Mouse (Mus musculus) thymus, postnatal 36 days (tissue): ENCODE results near the gene Tbx15.

Source experiments
- DNase-seq, 2 experiments: peaks; one replicate each; pipeline ENCODE4 v3.0.0; 2022; ENCODE audit warnings: mixed read lengths in 2 of 2

Tbx15 gene

DNA sequence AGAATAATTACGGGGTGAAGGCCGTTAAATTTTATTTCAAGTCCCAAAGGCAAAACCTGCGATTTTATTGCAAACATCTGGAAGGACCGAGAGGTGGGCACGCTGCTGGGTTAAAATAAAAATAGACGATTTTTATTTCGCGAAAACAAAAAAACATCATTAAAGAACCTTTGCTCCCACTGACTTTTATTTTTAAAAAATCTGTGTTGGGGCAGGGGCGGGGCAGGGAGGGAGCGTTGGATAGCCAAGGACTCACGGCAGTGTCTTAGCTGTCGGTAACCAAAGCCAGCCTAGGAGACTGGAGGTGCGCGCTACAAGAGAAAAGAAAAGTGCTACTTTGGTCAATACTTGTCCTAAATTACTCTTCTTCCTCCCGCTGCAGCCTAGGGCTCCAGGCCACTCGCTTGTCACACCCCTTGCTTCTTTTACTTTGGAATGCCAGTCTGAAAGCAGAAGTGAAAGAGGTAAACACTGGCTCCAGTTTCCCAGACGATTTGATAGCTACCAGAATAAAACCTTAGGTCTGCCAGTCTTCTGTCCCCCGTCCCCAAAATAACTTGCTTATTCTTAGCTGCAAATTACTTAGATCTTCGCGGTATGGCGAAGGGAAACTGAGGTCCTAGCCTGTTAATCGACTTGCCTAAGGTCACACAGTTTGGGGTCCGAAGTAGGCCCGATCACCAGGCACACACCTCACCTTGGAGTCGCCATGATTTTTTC, 8.8 kb downstream of the Tbx15 start:
- no peak for DNase-seq

DNA sequence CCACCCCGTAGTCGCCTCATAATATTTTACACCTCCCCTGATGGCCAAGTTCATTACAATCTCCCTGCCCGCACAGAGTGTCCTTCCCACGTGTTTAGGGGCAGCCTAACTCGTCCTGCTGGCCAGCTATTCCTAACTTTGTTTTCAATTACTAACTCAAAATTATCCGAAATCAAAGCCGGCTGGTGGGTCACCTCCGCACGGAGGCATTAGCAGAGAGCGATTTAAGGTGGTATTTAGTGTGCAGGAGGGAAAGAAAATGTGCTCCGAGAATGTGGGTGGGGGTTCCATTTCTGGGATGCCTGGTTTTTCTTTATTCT, 9.3 kb downstream of the Tbx15 start:
- no peak for DNase-seq

DNA sequence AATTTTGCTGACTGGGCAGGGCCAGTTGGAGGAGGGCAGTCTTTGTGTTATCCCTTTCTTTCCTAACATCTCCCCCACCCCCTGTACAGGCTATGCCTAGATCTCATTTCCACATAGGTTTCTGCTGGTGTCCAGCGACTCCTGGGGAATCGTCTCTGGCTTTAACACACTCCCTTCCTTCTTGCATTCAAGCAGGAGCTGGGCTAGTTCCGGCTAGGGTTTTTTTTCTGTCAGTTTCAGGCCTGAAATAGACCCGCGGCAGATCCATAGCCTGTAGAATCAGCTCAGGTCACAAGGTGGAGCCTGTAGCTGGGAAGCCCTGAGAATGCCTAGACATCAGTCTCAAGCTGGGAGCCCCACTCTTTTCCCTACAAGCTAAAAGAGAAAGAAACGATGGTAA, 9.7 kb downstream of the Tbx15 start:
- no peak for DNase-seq

DNA sequence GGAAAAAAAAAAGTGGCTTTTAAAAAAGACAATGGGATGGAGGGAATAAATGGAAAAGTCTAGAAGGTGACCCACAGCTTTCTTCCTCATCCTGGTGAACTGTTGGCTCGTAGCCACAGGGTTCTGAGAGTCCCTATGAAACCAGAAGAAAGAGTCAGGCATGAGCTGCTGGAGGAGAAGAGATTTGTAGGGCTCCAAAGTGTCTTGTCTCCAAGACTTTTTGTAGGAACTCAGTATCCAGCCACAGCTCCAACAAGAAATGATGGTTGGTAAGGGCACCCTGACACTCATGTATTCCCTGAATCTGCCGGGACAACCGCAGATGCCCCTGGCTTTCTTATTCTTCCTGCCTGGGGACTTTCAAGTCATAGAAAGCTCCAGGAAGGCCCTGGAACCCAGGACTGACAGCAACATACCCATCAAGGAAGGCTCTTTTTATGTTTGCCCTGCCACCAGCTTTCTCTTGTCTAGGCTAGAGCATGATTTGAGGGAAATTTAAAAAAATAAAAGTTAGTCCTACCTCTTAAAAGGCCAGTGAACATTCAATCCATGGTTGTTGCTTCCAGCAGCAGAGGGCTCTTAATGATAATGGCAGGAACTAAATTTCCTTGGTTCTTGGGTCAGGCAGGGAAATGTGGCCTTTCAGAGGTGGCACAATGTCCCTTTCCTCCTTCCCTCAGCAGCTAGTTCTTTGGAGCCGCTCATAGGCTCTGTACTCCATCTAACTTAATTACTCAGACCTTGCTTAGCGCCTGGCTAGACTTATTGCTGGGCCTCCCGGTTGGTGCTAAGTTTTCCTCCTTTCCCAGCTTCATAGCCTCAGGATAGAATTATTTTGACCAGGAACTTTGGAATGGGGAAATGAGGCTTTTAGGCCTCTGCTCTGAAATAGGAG, 11.3 kb downstream of the Tbx15 start:
- DNase-seq = no peak

DNA sequence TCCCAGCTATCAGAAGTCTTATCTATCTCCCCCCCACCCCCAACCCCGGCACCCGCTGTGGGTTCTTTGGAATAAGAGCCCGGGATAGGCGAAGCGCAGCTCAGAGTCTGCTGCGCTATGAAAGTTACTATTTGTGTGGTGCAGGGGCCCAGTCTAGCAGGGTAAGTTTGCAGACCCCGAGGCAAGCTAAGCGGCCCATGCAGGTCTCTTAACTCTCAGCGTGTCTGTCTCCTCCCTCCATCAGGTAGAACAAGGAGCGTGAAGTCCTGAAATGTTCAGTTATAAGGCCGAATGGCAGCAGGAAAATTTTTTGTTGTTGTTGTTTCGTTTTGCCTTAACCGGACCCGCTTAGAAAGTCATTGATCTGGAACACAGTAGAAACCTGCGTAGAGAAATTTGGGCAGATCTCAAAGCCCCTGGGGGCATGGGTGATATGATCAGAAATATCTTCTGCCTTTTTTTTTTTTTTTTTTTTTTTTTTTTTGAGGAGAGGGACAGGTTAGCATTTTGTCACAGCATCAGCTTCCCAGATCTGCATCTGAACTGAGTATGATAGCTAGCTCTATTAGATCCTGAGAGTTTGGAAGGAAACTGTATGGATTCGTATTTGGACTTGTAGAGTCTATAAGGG, 12.4 kb downstream of the Tbx15 start:
- DNase-seq = no peak

DNA sequence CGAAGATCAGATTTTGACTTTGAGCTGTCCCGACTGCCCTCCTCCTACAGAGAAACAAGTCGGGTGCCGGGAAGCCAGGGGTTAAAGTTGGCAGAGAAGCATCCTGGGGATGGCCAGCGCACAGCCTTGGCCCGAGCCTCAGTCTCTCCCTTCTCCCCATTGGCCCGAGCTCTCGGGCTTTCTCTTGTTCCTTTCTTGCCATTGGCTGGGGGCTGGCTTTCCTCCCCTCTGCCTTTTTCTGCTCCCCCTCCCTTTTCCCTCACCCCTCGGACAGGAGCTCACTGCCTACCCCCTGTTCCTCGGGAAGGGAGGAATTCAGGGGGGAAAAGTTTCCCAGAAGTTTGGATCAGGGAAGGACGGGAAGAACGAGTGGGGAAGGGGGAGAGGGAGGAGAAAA, 12.9 kb downstream of the Tbx15 start:
- DNase-seq = no peak

DNA sequence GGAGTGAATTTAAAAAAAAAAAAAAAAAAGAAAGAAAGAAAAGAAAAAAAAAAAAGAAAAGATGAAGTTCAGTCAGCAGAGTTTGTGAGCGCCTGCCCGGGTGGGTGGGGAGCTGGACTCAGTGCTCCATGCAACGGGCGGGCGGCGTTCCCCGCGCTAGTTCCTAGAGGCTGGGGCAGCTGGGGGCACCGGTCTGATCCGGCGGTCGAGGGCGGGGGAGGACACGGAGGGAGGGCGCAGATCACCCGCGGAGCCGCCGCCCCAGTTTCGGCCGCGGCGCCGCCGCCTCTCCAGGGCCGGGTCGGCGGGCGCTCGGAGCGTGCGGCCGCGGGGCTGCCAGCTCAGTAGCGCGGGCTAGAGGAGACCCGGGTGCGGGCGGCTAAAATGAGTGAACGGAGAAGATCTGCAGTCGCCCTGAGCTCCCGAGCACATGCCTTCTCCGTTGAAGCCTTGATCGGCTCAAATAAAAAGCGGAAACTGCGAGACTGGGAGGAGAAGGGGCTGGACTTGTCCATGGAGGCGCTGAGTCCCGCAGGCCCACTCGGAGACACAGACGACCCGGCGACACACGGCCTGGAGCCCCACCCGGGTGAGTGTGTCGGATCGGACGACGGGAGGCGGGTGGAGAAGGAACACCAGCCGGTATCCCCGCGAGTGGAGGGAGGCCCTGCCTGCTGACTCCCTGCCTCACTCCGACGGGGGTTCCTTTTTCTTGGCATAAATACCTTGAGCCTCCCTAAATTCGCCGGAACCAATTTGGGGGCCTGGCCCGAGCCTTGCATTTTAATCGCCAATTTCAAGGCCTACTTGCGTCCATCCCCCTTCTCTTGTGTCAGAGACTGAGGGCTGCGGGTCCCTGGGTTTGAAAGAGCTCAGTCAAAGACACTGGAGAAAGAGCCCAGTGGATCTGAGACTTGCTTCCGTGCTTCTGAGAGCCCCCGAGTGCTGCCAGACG, 13.6 kb downstream of the Tbx15 start:
- DNase-seq = no peak

DNA sequence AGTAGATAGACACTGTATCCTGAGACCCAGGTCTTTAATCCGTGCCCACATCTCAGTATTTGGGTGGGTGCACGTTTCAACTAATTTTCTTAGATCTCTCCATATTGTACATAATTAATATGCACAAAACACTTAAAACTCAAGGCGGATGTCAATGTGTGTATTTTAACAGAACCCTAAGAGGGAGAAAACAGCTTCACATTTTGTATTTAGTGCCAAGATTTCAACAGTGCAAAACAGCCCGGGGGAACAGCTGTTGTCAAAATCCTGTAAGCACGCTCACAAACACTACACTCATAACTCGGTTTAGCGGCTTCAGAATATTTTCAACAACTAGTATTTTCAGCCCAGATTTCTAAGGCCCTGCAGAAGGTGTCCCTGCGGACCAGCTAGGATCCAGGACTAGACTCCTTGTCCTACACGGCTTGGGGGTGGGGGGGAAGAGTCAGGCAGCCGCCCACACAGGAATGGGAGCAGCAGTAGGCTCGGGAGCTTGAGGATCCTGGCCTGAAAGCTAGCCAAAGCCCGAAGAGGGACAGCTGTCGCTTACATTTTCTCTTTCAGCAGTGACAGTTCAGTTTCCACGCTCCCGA, 14.5 kb downstream of the Tbx15 start:
- no peak for DNase-seq

DNA sequence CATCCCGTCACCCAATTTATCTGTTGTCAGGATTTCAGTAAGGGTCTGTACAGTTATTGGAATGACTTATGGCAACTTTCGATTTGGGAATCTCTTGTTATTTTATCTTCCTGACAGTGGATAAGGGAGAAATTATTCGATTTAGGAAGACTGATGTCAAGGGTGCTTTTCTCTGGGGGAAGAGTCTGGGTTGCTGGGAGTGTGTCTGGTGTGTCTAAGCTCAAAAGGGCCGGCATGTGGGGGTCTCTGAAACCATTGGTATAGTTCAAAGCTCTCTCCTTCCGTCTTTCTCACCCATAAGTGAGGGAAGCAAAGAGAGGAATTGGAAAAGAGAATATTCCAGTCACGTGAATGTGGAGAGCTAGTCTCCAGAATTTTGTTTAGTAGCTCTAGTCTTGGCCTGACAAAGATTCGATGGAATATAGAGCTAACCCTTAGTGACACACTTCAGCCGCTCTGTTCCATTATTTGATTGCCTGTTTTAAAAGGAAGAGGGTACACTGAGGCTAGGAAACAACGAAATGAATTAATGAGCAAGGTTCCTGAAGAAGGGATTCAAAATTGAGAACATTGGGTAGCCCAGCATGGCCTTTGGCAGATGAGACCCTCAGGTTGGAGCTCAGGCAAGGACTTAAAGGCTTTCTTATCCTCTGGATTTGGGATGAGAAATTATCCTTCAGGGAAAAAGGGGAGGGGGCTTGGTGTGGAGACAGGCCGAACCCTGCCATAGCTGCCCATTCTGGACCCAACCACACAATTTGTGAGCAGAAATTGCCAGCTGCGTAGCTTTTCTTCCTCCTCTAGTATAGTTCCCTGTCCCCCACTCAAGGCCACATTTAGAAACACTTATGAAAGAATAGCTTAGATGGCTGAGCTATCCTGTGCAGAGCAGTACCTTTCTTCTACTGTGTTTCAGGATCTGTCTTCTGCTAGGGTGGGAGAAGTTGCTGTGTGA, 15.5 kb downstream of the Tbx15 start:
- DNase-seq = no peak

DNA sequence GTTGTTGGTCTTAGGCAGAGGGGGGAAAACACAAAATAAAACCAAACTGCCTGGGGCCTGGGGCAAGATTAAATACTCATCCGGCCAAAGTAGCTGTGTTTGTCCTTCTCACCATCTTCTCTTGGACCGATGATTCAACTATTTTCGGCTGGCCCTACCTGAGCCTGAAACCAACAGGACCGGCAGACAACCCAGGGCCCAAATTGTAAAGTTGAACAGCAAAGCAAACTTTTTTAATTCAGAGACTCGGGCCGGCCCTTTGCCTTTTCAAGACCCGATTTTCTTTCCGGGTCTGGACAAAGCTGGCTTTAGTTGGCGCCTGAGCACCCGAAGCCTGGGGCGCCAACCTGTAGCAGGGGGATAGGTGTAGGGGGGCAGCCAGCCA, 16.2 kb downstream of the Tbx15 start:
- no peak for DNase-seq

DNA sequence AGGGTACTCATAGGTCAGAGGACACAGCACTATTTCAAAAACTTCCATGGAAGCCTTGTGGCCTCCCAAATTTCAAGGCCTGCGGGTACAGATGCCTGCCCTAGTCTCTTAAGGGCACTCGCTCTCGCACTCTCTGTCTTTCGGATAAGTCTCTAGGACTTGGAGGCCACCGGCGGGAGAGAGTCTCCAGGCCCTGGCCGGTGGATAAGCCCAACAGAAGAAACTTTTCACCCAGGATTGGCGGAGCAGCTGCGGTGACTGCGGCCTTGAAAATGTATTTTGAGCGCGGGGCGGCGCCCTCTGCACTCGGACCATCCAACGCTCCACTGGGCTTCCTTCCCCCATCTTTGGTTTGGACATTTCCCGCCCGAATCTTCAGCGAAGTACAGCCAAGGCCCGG, 16.6 kb downstream of the Tbx15 start:
- no peak for DNase-seq

DNA sequence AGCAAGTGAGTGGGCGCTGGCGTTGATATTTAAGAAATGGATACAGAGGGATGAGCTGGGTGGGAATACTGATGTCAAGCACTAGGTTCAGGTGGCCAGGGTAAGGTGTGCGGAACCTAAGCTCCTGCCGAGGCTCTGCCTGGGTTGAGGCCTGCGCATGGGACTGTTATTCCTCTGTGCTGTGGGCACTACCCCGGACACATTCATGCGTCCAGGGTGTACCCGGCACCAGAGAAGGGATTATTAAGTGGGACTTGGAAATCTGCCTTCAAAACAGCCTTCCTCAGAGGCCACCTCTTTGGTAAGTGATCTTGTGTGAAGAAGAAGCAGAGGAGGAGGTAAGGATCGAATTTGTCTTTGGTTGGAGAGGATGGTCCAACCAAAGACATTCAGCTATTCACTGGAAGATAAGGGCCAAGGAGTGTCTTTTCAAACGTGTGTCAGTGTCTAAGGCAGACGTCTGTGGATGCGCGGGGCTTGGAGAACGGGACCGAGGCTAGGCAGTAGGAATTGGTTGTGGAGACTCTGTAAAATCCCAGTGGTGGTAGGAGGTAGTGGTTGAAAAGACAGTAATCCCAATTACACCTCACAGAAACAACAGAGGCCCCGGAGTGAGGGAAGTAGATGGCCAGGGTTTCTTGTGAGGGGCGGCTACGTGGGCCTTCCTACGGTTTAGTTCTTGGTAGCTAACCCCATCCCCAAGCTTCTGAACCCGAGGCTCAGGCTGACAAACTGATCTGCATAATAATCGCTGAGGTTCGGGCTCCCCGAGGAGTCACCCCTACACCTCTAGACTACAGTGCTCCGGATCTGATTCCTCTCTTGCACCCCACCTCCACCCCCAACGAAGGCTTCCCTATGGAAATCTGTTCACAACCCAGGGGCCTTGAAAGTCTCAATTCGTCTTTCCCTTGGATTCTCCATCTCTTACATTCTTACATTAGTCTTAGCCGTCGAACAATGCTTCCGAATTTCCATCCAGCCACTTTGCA, 17.7 kb downstream of the Tbx15 start:
- no peak for DNase-seq

DNA sequence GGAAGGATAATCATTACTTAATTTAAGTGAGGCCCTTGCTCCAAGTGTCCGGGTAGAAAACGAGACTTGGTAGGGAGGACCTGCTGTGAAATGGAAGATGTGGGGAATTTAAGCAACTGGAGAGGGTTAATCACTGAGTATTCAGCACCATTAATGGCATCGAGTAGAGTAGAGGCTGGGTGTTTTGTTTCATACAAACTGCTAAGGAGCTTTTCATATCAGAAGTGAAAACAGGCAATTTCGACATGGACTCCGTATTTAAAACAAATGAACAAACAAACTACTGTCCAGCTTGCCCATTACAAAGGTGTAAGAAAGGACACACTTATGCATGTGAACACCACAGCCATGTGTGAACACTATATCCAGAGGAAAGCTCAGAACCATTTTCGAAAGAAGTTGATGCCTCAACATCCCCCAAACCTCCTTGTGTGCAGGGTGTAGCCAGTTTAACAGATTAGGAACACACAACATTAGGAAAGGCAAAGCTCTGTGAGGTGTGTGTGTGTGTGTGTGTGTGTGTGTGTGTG, 19.6 kb downstream of the Tbx15 start:
- no peak for DNase-seq

DNA sequence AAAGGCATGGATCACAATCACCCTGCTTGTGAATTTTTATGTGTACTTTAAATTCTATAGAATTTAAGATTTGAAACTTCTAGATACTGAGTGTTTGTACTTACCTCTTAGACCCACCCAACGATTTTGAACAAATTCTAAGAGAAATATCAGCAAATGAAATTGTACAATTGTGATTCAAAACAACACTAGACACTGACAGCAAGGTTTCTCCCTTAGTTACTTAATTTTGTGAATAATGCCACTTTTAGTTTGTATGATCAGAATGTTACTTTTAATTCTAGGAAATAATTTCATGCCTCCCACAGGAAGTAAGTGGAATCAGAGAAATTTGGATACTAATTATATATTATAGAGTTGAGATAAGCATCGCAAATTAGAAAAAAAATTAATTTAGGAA, 20.2 kb downstream of the Tbx15 start:
- no peak for DNase-seq

DNA sequence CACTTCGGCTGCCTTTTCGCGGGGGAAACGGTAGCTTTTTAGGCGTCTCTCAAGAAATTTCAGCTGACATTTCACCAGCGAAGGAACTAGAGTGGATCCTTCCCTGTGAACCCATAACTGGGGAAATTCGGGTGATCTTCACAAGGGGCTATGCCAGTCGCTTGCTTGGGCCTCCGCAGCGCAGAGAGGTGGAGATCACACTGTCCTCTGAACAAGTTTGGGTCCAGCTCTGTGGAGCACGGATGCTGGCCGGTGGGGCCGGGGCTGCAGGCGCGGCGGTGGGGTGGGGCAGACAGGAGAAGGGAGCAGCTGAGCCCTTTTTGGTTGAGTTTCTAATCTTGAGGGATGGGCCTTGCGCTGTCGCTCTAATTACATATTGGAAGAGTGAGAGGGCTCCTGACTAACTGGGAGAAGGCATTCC, 21.2 kb downstream of the Tbx15 start:
- no peak for DNase-seq

DNA sequence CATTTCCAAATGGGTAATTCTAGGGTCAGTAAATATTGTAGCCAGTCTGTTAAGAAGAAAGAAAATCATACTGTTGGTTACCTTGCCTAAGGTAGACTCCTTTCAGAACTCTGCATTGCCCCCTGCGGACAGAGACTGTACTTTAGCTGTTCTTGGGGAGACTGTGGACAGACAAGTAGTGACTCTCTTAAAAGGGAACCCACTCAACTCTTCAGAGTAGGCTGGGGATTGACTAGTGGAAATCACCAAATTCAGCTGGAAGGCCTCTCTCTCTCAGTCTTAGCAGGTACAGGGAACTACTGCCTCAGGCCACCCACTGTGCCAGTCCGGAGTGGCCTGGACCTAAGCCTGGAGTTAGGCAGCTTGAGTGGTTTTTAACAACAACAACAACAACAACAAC, 21.8 kb downstream of the Tbx15 start:
- no peak for DNase-seq

DNA sequence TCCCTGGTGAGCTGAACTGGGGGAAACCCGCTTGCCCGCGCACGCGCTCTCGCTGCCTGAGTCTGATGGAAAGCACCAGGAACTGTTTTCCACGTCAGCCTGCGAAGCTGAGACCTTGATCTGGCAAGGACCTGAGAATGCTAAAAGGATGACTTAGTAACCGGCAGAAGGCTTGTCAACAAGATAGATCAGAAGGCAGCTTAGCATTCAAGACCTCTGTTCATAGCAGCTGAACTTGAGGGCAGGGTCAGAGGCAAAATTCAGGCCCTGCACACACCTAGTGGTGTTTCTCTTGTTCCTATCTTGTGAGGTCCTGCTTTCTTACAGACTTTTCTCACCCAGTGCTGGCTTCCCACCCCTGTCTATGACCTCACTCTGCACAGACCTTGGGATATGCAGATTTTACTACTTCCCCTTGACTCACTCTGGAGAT, 23.3 kb downstream of the Tbx15 start:
- no peak for DNase-seq

DNA sequence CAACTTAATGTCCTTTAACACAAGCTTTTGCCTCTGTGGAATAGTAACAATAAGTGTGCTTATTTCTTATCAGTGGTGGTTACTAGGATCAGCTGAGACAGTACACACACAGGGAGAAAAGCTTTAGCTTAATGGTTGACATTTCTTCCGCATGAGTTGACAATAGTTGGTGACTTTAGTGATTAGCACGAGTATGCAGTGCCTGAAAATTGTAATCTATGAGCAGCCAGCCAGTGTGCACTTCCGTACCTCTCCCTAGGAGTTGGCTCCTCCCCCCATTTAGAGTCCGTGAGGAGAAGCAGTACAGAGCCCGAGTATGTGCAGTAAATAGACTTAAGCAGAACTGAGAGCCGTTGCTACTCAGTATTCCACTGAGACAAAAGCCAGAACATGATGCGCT, 24.5 kb downstream of the Tbx15 start:
- DNase-seq = no peak

DNA sequence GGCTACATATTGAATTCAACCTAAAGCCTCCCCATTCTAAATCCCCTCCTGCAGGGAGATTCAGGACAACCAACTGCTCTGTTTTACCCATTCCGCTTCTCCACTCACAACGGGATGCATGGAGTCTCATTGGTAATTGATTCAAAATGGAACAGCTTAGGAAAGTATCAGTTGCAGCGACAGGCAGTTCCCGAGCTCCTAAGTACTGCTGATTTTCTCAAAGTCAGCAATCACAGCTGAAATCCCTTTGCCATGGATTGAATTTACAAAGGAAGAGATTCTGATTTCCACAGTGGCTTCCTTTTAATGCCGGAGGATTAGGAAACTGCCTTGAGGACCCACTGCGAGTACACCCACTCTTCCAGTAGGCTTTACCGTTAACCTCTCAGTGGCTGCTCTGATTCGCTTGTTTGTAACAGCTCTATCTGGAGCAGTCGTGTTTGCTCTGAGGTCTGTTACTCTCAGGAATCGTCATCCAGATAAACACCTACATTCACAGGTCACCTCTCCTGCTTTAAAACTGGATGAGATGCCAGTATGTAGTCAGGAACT, 26.6 kb downstream of the Tbx15 start:
- DNase-seq = no peak
